Mouse (Mus musculus): ENCODE measurements at regions not wholly inside any gene's neighbourhood (a gene's known extent, or its start where the extent isn't known, plus 50 kb on each side); places are given as distances from the start of the nearest gene placed in this dataset.
"Not testable (repeated sequence)": the region's sequence is repeated elsewhere in the genome, so short reads cannot be mapped to it uniquely, and the experiment has no call there.

DNA sequence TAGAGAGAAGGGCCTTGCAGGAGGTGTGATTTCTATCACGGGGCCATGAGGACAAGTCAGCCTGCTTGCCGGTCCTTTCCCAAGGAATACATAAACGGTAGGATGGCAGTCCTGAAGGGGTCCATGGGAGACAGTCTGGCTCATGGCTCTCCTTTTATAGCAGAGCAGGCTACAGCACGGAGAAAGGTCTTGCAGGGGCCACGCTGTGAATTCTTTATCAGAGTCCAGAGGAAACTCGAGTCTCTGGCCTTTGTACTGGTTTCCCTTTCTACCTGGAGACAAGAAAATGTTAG, 1984.0 kb downstream of the 4930444P10Rik start:
- no peak for DNase-seq (ENCODE audit: low read depth, low spot score)

DNA sequence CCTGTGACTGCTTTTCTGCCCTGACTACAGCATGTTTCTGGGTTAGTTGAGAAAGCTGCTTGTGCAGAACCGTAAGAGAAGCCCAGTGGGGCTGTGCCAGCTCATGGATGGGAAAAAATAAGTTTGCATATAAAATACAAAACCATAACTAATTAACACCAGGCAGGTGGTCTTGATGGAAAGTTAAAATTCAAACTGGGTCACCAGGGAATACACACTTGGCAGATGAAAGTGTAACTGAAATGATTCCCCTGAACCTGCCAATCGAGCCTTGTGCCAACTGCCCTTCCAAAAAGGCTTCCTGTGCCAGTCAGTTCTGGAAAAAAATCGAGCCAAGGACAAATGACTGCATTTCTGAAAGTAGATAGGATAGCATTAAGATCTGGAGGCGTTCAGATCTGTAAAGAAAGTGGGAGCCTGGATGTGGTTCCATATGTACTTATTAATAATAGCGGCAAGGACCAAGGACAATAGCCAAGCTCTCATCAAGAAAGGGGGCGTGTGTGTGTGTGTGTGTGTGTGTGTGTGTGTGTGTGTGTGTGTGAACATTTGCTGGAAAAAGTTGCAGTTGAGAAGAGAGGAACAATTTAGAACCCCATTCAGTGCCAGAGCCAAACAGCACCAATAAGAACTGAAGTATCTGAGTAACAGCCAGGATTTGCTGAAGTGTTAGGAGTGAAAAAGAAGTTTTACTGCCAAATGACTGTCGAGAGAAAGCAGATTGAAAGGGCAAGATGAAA, 1984.5 kb downstream of the 4930444P10Rik start:
- DNase-seq (ENCODE audit: low read depth, low spot score): no peak

GRCm38 (mm10) chr1:14105521-14105920, 1987.6 kb downstream of the 4930444P10Rik start:
- not testable (repeated sequence) for DNase-seq (ENCODE audit: low read depth, low spot score)

DNA sequence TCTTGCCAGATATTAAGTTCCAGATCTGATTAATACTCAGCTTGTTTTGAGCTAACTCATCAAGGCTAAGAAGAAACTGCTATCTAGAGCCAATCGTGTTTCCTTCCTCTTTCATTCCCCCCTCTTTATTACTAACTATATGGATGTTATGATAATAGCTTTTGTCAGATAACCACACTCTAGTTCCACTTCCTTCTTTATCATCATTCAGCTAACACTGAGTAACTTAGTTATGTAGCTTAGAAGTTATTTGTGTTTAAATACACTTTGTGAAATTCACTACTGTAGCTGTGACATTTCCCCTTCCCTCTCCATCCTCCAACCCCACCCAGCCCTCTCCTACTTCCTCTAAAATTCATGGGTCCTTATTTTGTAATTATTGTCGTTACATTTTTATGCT, 1988.6 kb downstream of the 4930444P10Rik start:
- DNase-seq (ENCODE audit: low read depth, low spot score): no peak

DNA sequence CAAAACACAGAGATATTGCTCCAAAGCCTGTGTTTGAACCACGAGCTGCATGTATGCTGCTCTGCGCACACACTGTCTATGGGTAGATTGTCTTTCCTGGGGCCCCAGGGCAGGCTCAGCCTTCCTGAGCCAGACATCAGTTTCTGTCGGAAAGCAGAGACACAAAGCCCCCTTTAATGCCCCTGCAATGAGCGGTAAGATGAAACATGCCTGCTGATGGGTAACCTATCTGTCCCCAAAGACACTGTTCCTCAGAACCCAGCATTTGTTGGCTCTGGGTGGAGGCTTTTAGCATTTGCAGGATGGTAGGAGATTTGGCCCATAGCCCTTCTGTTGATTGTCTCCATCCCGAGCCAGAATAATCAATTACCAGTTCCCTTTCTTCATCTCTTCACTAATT, 1994.1 kb downstream of the 4930444P10Rik start:
- DNase-seq (ENCODE audit: low read depth, low spot score): no peak

GRCm38 (mm10) chr1:14097567-14098228, 1995.4 kb downstream of the 4930444P10Rik start:
- DNase-seq (ENCODE audit: low read depth, low spot score): no peak

DNA sequence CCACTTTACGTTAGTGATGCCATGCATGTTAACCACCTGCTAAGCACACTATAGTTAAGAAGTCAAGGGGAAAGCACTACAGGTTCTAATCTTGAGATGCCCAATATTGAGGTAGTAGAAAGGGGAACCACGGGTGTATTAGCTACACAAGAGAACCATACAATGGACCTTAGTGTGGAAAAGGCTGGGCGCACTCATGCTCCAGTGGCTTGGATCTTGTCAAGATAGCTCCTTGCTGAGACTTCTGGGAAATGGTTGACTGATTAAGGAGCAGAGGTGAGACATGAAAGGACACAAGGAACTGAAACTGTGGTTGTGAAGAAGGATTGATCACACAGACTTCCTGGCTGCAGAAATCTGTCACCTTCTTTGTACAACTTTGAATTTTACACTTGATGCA, 2028.3 kb downstream of the 4930444P10Rik start:
- no peak for DNase-seq (ENCODE audit: low read depth, low spot score)

DNA sequence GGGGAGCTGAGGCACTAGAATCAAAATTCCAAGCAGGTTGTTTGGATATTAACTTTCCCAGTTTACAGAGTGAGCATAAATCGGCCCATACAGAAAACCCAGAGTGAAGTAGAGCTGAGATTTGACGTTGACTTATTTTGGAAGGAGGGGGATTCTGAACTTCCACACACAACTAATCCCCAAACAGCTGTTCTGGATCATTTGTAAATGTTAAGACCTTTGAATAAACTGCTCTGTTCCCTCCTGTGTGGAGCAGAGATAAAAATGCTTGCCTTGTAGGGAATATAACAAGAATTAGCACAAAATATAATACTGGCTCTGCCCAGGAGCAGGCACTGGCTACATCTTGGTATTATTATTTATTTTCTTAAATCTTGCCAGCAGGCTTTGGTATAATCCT, 2057.0 kb downstream of the 4930444P10Rik start:
- no peak for DNase-seq (ENCODE audit: low read depth, low spot score)

GRCm38 (mm10) chr1:14011484-14011883, 2081.6 kb downstream of the 4930444P10Rik start:
- no peak for DNase-seq (ENCODE audit: low read depth, low spot score)

- DNase-seq (ENCODE audit: low read depth, low spot score): peak; percentile 5
Measured at GRCm38 (mm10) chr1:14010789-14011188, 2082.3 kb downstream of the 4930444P10Rik start.

DNA sequence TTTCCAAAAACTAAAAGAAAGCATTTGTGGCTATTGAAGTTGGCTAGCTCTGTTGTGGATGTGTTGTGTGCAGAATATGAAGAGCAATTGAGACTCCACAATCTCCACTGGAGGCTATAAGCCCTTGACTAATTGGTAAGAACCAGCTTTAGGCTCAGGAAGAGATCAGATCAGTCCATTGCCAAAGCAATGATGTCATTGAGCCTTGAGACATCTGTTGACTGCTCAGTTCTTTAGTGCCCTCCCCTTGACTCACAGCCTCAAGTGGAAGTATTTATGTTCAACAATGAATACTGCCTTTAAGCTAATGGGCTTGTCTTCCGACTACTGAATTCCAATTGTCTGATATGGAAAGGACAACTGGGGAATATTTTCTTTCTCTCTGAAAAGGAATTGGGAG, 2090.6 kb downstream of the 4930444P10Rik start:
- peak; percentile 44 for DNase-seq (ENCODE audit: low read depth, low spot score)

- peak; percentile 71 for DNase-seq (ENCODE audit: low read depth, low spot score)
Measured at GRCm38 (mm10) chr1:14001431-14001830, 2091.7 kb downstream of the 4930444P10Rik start.

DNA sequence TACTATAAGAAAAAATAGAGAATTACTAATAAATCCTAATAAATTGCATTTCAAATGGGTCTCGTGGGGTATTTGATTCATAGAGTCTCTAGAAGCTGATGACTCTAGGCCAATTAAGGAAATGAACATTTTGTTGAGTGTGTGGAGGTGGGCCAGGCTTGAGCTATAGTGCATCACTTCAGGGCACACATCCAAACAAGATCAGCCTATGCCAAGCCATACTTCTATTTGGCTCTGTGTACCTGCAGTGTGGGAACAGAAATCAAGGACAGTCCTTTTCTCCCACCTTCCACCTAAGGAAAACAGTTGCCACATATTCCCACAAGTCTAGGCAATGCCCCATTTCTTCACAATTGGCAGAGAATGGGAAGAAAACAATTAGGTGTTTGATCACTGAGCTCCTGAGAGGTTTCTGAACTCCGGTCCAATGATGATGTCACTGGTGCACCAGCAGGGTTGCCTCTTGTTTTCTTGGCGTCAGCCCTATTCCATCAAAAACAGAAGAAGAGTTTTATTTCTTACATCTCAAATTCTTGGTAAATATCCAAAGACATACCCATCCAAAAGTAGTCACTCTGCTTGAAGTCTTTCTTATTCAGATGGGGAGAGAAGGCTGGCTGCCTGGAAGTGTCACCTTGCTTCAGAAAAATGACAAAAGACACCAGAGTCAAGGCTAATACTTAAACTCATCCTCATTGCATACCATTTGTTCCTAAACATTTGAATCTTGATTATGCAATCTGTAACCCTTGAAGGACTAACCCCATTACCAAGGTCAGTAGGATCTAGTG, 2092.3 kb downstream of the 4930444P10Rik start:
- DNase-seq (ENCODE audit: low read depth, low spot score): no peak

DNA sequence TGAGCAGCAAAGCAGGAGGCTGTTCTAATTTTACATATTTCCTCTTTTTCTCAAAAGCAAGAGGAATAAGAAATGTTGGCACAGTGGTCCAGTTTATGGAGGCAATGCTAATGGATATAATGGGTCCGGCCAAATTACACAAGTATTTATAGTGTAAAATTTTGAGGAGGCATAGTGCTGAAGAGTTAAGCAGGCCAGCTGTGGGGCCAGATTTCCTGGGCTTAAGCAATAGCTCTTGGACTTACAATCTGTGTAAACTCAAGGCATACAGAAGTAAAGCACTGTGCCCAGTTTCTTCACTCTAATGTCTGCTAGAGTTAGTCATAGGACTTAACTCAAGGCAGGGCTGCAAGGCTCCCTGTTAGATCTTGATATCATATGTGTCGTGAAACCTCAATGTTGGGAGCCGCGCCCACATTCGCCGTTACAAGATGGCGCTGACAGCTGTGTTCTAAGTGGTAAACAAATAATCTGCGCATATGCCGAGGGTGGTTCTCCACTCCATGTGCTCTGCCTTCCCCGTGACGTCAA, 2094.9 kb downstream of the 4930444P10Rik start:
- no peak for DNase-seq (ENCODE audit: low read depth, low spot score)

- no peak for DNase-seq (ENCODE audit: low read depth, low spot score)
Measured at GRCm38 (mm10) chr1:13993825-13994509, 2099.2 kb downstream of the 4930444P10Rik start.

GRCm38 (mm10) chr1:13992978-13993377, 2100.1 kb downstream of the 4930444P10Rik start:
- DNase-seq (ENCODE audit: low read depth, low spot score): no peak

GRCm38 (mm10) chr1:13989360-13989759, 2103.8 kb downstream of the 4930444P10Rik start:
- DNase-seq (ENCODE audit: low read depth, low spot score): no peak

- DNase-seq (ENCODE audit: low read depth, low spot score): no peak
Measured at GRCm38 (mm10) chr1:13984833-13985232, 2108.3 kb downstream of the 4930444P10Rik start.

DNA sequence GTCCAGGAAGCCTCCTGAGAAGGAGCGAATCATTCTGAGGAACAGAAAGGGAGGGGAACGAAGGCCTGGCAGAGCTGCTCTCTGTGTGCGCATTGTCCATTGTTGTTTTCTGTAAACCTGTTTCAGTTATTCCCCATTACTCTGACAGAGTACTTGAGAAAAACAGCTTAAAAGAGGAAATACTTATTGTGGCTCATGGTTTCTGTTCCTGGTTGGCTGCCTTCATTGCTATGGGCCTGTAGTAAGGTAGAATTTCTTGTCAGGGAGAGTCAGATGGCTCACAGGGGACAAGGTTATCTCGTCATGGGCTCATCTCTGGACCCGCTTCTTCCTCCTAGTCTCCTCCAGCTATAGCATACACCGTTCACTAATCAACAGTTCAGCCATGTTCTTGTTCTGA, 2112.9 kb downstream of the 4930444P10Rik start:
- DNase-seq (ENCODE audit: low read depth, low spot score): no peak

DNA sequence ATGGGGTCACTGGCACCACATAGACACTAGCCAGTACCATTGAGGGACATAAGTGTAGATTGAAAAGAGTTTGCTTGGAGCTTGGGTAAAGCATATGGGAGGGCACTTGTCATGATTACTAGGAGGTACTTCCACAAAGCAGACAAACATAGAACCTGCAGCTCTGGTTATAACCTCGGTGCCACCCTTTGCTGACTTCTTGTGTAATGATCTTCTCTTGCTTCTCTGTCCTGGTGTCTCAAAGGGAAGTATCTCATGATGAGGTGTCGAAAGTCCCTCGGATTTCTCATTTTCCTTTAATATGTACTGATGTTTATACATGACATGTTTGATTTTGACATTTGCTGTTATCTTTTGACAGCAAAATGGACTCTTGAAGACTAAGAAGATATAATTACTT, 2114.5 kb downstream of the 4930444P10Rik start:
- no peak for DNase-seq (ENCODE audit: low read depth, low spot score)

DNA sequence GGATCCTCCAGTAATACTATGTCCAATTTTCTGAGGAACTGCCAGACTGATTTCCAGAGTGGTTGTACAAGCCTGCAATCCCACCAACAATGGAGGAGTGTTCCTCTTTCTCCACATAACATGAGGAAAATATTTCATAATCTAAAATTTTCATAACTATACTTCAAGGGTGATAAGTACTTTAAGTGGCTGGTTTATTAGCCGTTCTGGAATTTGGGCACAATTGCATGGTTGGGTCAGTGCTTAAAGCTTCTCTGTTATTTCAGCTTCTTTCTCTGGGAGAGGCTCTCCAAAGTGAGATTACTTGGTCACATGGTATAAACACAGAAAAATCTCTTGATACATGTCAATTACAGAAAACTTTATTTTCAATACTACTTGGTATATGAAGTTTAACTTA, 2115.9 kb downstream of the 4930444P10Rik start:
- no peak for DNase-seq (ENCODE audit: low read depth, low spot score)

- no peak for DNase-seq (ENCODE audit: low read depth, low spot score)
Measured at GRCm38 (mm10) chr1:13949241-13949640, 2143.9 kb downstream of the 4930444P10Rik start.

All from 3T3-L1 (cell line).